Mouse (Mus musculus): Measurements from ENCODE around the gene Syne3. TPM values are rescaled to one million over a fixed set of nuclear protein-coding genes. Genes with fewer than 3 reads are reported as not detected.

Syne3 gene
- total and polyA plus RNA-seq, 3 experiments: 4.9 to 10.7 TPM; not detected in 1

- peak overlapping the region; percentile 74 for H3K27ac ChIP-seq (ENCODE audit: control insufficient read depth, low read depth, low read length)
- H3K4me1 ChIP-seq (ENCODE audit: control insufficient read depth in 1 of 2, insufficient read depth in 2 of 2, low read length in 2 of 2): peaks cover 16 to 49% of the 10 kb centered on the region in 2 experiments
- H3K36me3 ChIP-seq (ENCODE audit: control insufficient read depth in 1 of 2, insufficient read depth in 2 of 2, low read length in 2 of 2): peaks cover 0 to 34% of the 10 kb centered on the region in 2 experiments; a peak in 2 of 4 replicates
- peak; percentile 94 for DNase-seq (ENCODE audit: low read depth, low spot score)
- peak overlapping the region; percentile 86 to 93 for H3K4me3 ChIP-seq (ENCODE audit: control insufficient read depth in 1 of 2, insufficient read depth in 1 of 2, low read depth in 2 of 2, low read length in 2 of 2)
- peak overlapping the region; percentile 92 for H3K9ac ChIP-seq (ENCODE audit: control insufficient read depth, low read depth, low read length, poor library complexity, severe bottlenecking)
- H3K79me2 ChIP-seq (ENCODE audit: control insufficient read depth, insufficient read depth, low read length, poor library complexity): peaks cover 19% of the 10 kb centered on the region
- peak; percentile 52; the same call in 1 of the 2 replicates for TF ChIP-seq ZMIZ1 (IDR thresholded peaks at IDR 0.05; ENCODE audit: low read depth, low read length)
- peak; percentile 63 for TF ChIP-seq MAX (IDR thresholded peaks at IDR 0.05; ENCODE audit: low read length)
- TF ChIP-seq NRF1 (IDR thresholded peaks at IDR 0.05; ENCODE audit: insufficient read depth, low read depth, low read length, poor library complexity, severe bottlenecking): peak; percentile 72
- TF ChIP-seq USF1 (IDR thresholded peaks at IDR 0.05; ENCODE audit: low read depth, low read length): peak; percentile 32; the same call in 1 of the 2 replicates
- no peak for TF ChIP-seq GABPA (IDR thresholded peaks at IDR 0.05; ENCODE audit: low read depth, low read length)
- peak; percentile 15; the same call in 1 of the 2 replicates for TF ChIP-seq SIN3A (IDR thresholded peaks at IDR 0.05; ENCODE audit: low read length)
- no peak for TF ChIP-seq HCFC1 (IDR thresholded peaks at IDR 0.05; ENCODE audit: low read depth, low read length)
- no peak for TF ChIP-seq RAD21 (IDR thresholded peaks at IDR 0.05; ENCODE audit: low read depth, low read length)
- peak in 1 of 2 experiments; percentile 0; a peak in 1 of 4 replicates for TF ChIP-seq EP300 (IDR thresholded peaks at IDR 0.05; ENCODE audit: low read depth in 1 of 2, low read length in 2 of 2)
- TF ChIP-seq KAT2A (conservative IDR thresholded peaks at IDR 0.05; ENCODE audit: low read depth, low read length): no peak
- 0 out of 2 replicates have a peak, but pooled peaks have one; percentile 24 for TF ChIP-seq MYC (IDR thresholded peaks at IDR 0.05; ENCODE audit: low read depth, low read length)
- peak; percentile 35; the same call in 1 of the 2 replicates for TF ChIP-seq NELFE (IDR thresholded peaks at IDR 0.05; ENCODE audit: low read depth, low read length)
- TF ChIP-seq UBTF (IDR thresholded peaks at IDR 0.05; ENCODE audit: borderline replicate concordance, insufficient read depth, low read depth, low read length): no peak
- peak; percentile 89 for TF ChIP-seq MXI1 (IDR thresholded peaks at IDR 0.05; ENCODE audit: low read depth, low read length)
- TF ChIP-seq ETS1 (IDR thresholded peaks at IDR 0.05; ENCODE audit: low read depth, low read length): peak; percentile 50
- no peak for TF ChIP-seq CHD2 (IDR thresholded peaks at IDR 0.05; ENCODE audit: low read length)
- TF ChIP-seq TCF12 (IDR thresholded peaks at IDR 0.05; ENCODE audit: low read depth, low read length): no peak
- H3K9me3 ChIP-seq (replicated peaks; ENCODE audit: insufficient read depth, low read length): no peaks in the 10 kb centered on the region
- no peaks in the 10 kb centered on the region for H3K27me3 ChIP-seq (ENCODE audit: control insufficient read depth in 1 of 2, insufficient read depth in 2 of 2, low read length in 2 of 2)
These were observed 844 bp downstream of the Syne3 start for GRCm38 (mm10) chr12:105008752-105009178.

DNA sequence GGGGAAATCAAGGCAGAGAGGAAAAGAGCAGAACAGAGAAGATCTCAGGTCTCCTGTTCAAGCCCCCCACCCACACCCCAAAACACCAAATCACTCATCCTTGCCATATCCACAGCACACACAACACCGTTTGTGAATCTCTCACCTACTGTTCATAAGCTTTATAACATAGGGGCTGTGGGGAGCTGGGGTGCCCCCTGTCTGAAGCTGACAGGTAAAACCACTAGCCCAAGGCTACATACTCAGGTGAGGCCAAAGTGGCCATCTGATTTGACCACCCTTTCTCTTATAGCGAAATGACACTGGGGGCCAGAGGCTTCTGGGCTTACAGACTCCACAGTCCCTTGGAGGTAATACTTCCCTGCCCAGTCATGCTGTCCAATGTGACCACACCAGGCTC, 1.5 kb downstream of the Syne3 start:
- H3K36me3 ChIP-seq (ENCODE audit: control insufficient read depth in 1 of 2, insufficient read depth in 2 of 2, low read length in 2 of 2): peaks cover 0 to 34% of the 10 kb centered on the region in 2 experiments; a peak in 2 of 4 replicates
- H3K79me2 ChIP-seq (ENCODE audit: control insufficient read depth, insufficient read depth, low read length, poor library complexity): peaks cover 20% of the 10 kb centered on the region
- DNase-seq (ENCODE audit: low read depth, low spot score): no peak
- no peaks in the 10 kb centered on the region for H3K9me3 ChIP-seq (replicated peaks; ENCODE audit: insufficient read depth, low read length)
- H3K27ac ChIP-seq (ENCODE audit: control insufficient read depth, low read depth, low read length): peak overlapping the region; percentile 74; the same call in 1 of the 2 replicates
- peak overlapping the region; percentile 92 for H3K9ac ChIP-seq (ENCODE audit: control insufficient read depth, low read depth, low read length, poor library complexity, severe bottlenecking)
- H3K4me1 ChIP-seq (ENCODE audit: control insufficient read depth in 1 of 2, insufficient read depth in 2 of 2, low read length in 2 of 2): peaks cover 16 to 45% of the 10 kb centered on the region in 2 experiments
- no peaks in the 10 kb centered on the region for H3K27me3 ChIP-seq (ENCODE audit: control insufficient read depth in 1 of 2, insufficient read depth in 2 of 2, low read length in 2 of 2)
- no peak for TF ChIP-seq ZMIZ1 (IDR thresholded peaks at IDR 0.05; ENCODE audit: low read depth, low read length)
- no peak for TF ChIP-seq POLR2AphosphoS5 (IDR thresholded peaks at IDR 0.05; ENCODE audit: borderline replicate concordance, low read depth, low read length)
- TF ChIP-seq HCFC1 (IDR thresholded peaks at IDR 0.05; ENCODE audit: low read depth, low read length): no peak
- TF ChIP-seq RCOR1 (IDR thresholded peaks at IDR 0.05; ENCODE audit: low read depth, low read length): no peak
- TF ChIP-seq GATA1 (IDR thresholded peaks at IDR 0.05; ENCODE audit: low read depth, low read length): no peak
- TF ChIP-seq E2F4 (IDR thresholded peaks at IDR 0.05; ENCODE audit: borderline replicate concordance, low read depth, low read length): no peak
- no peak for TF ChIP-seq MAFK (IDR thresholded peaks at IDR 0.05; ENCODE audit: borderline replicate concordance, low read depth, low read length)
- H3K4me3 ChIP-seq (ENCODE audit: control insufficient read depth in 1 of 2, insufficient read depth in 1 of 2, low read depth in 2 of 2, low read length in 2 of 2): peak overlapping the region; percentile 86 to 93
